Mouse (Mus musculus) lung, postnatal 36 days (tissue): ENCODE measurements around the gene Cgrrf1.

Experiments used
- DNase-seq: peaks from one replicate; pipeline ENCODE4 v3.0.0; 2022; ENCODE audit warnings: mixed read lengths

Cgrrf1 gene

GRCm38 (mm10) chr14:46897953-46898352 lies 66.0 kb downstream of the Cgrrf1 start:
- DNase-seq = no peak

GRCm38 (mm10) chr14:46898626-46899025 lies 66.7 kb downstream of the Cgrrf1 start:
- no peak for DNase-seq

DNA sequence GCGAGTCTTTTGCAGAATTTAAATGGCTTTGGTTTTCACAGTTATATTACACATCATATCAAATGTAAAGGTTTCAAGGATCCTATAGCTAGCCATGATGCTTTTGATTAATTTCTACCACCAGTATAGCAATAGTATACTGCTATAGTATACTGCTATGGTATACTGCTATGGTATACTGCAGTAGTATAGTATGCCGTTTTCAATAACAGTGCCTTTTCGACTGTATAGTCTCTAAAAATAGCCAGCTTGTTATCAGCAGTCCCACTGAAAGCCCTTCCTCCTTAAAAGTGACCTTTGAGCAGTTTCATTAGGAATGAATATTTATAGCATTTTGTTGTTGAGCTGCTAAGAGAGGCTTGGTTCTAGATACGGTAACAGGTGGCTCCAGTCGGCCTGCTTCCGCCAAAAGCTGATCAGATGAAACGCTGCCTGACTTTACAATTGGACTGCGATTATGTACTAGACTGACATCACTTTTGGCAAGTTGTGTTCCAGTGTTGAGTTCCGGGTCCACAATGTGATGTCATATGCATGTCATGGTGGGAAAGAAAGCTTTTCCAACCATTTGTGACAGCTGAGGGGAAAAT lies 70.7 kb downstream of the Cgrrf1 start:
- DNase-seq = no peak
